Mouse (Mus musculus) left cerebral cortex, adult 11 months (tissue): ENCODE data around the gene Pold3.

Source experiments
- DNase-seq: peaks from one replicate; pipeline ENCODE4 v3.0.0; 2022; ENCODE audit warnings: low spot score

The Pold3 gene

GRCm38 (mm10) chr7:100121376-100121789, at the start of gene Pold3:
Gene Pold3 (minus strand): TSS chr7:100121565.
- peak; percentile 97 for DNase-seq

- no peak for DNase-seq
Observed at GRCm38 (mm10) chr7:100170756-100171155, 49.4 kb upstream of the Pold3 start.

GRCm38 (mm10) chr7:100168654-100169053, 47.3 kb upstream of the Pold3 start:
- DNase-seq, result no peak

- DNase-seq, result no peak
Observed at GRCm38 (mm10) chr7:100163506-100163905, 42.1 kb upstream of the Pold3 start.

GRCm38 (mm10) chr7:100160006-100160405, 38.6 kb upstream of the Pold3 start:
- no peak for DNase-seq

GRCm38 (mm10) chr7:100159105-100159841, 37.9 kb upstream of the Pold3 start, which contains the start of gene Lipt2:
Gene Lipt2 (plus strand): TSS chr7:100159277.
- DNase-seq, result peak; percentile 85

GRCm38 (mm10) chr7:100157669-100158068, 36.3 kb upstream of the Pold3 start:
- no peak for DNase-seq

- DNase-seq, result no peak
Observed at GRCm38 (mm10) chr7:100150626-100151025, 29.3 kb upstream of the Pold3 start.

GRCm38 (mm10) chr7:100150086-100150485, 28.7 kb upstream of the Pold3 start:
- DNase-seq, result no peak

GRCm38 (mm10) chr7:100148586-100148985, 27.2 kb upstream of the Pold3 start:
- no peak for DNase-seq

GRCm38 (mm10) chr7:100140591-100140990, 19.2 kb upstream of the Pold3 start:
- DNase-seq, result no peak

- DNase-seq, result no peak
Observed at GRCm38 (mm10) chr7:100138075-100138474, 16.7 kb upstream of the Pold3 start.

GRCm38 (mm10) chr7:100137038-100137437, 15.7 kb upstream of the Pold3 start:
- DNase-seq, result no peak

- DNase-seq, result no peak
Observed at GRCm38 (mm10) chr7:100132379-100132778, 11.0 kb upstream of the Pold3 start.

- no peak for DNase-seq
Observed at GRCm38 (mm10) chr7:100130592-100130991, 9.2 kb upstream of the Pold3 start.

GRCm38 (mm10) chr7:100128262-100129041, 7.1 kb upstream of the Pold3 start:
- no peak for DNase-seq

- DNase-seq, result no peak
Observed at GRCm38 (mm10) chr7:100126514-100126913, 5.1 kb upstream of the Pold3 start.

GRCm38 (mm10) chr7:100125166-100125565, 3.8 kb upstream of the Pold3 start:
- no peak for DNase-seq

- no peak for DNase-seq
Observed at GRCm38 (mm10) chr7:100124211-100124610, 2.8 kb upstream of the Pold3 start.

GRCm38 (mm10) chr7:100123486-100123885, 2.1 kb upstream of the Pold3 start:
- no peak for DNase-seq

- no peak for DNase-seq
Observed at GRCm38 (mm10) chr7:100120791-100121261, 539 bp downstream of the Pold3 start.

- DNase-seq, result no peak
Observed at GRCm38 (mm10) chr7:100114279-100114678, 7.1 kb downstream of the Pold3 start.

GRCm38 (mm10) chr7:100113821-100114220, 7.5 kb downstream of the Pold3 start:
- DNase-seq, result no peak
